Mouse (Mus musculus) testis, adult 2 months (tissue): ENCODE measurements around the gene Nacad. TPM values are rescaled to one million over a fixed set of nuclear protein-coding genes. Genes with fewer than 3 reads are reported as not detected.

Experiments
- H3K27ac ChIP-seq: fragments of 200-500 bp; 2 replicates; pipeline ENCODE4 v1.5.1; 2012; ENCODE audit warnings: low read depth, low read length; ENCODE audit not compliant: control insufficient read depth, insufficient read depth
- H3K27me3 ChIP-seq: fragments of 200-500 bp; 2 replicates; pipeline ENCODE4 v1.6.1; 2012; ENCODE audit warnings: mild to moderate bottlenecking, low read length, moderate library complexity; ENCODE audit not compliant: control insufficient read depth, insufficient read depth
- H3K36me3 ChIP-seq: fragments of 200-500 bp; 2 replicates; pipeline ENCODE4 v1.6.1; 2012; ENCODE audit warnings: mild to moderate bottlenecking, low read length; ENCODE audit not compliant: control insufficient read depth, insufficient read depth
- H3K4me1 ChIP-seq: fragments of 200-500 bp; 2 replicates; pipeline ENCODE4 v1.6.1; 2012; ENCODE audit warnings: low read length; ENCODE audit not compliant: control insufficient read depth, insufficient read depth
- H3K4me3 ChIP-seq: fragments of 200-500 bp; 2 replicates; pipeline ENCODE4 v1.5.1; 2012; ENCODE audit warnings: low read depth, mild to moderate bottlenecking, low read length, moderate library complexity, mixed read lengths; ENCODE audit not compliant: control insufficient read depth
- CTCF ChIP-seq: fragments of 200-500 bp; IDR thresholded peaks from 2 replicates; pipeline ENCODE4 v1.5.1; 2012; ENCODE audit warnings: low read depth, mild to moderate bottlenecking, inconsistent platforms, low read length, moderate library complexity; ENCODE audit not compliant: control insufficient read depth, insufficient read depth, insufficient replicate concordance
- POLR2A ChIP-seq: fragments of 200-500 bp; IDR thresholded peaks from 2 replicates; pipeline ENCODE4 v1.6.1; 2012; ENCODE audit warnings: low read depth, mild to moderate bottlenecking, inconsistent platforms, low read length, moderate library complexity; ENCODE audit not compliant: control insufficient read depth
- polyA plus RNA-seq: library from polyadenylated mRNA; depleted of rRNA; stranded (reverse); fragments of >200 nt; gene quantifications from 2 replicates; pipeline ENCODE4 v1.2.3, GENCODE M21; 2012

The Nacad gene
- polyA plus RNA-seq, 1 experiment, result 1.4 TPM

- Histone ChIP-seq H3K4me1 (peaks cover 19% of the 10 kb centered on the region), H3K36me3 (no peaks in the 10 kb centered on the region), H3K27me3 (no peaks in the 10 kb centered on the region), H3K27ac (no peak overlapping the region), H3K4me3 (no peak overlapping the region)
- TF ChIP-seq POLR2A (no peak), CTCF (no peak)
Measured at GRCm38 (mm10) chr11:6597523-6597922, 8.3 kb downstream of the Nacad start.

GRCm38 (mm10) chr11:6596616-6597015 is 9.2 kb downstream of the Nacad start:
- no peak for TF ChIP-seq CTCF
- no peak for TF ChIP-seq POLR2A
- no peaks in the 10 kb centered on the region for H3K27me3 ChIP-seq
- H3K4me3 ChIP-seq, result no peak overlapping the region
- no peaks in the 10 kb centered on the region for H3K36me3 ChIP-seq
- H3K27ac ChIP-seq, result no peak overlapping the region
- H3K4me1 ChIP-seq, result peaks cover 19% of the 10 kb centered on the region

- Histone ChIP-seq H3K4me1 (peaks cover 19% of the 10 kb centered on the region), H3K36me3 (no peaks in the 10 kb centered on the region), H3K4me3 (no peak overlapping the region), H3K27me3 (no peaks in the 10 kb centered on the region), H3K27ac (no peak overlapping the region)
- TF ChIP-seq CTCF (no peak), POLR2A (no peak)
Measured at GRCm38 (mm10) chr11:6596205-6596604, 9.6 kb downstream of the Nacad start.

- H3K4me3 ChIP-seq, result no peak overlapping the region
- no peak for TF ChIP-seq CTCF
- no peak for TF ChIP-seq POLR2A
- H3K36me3 ChIP-seq, result no peaks in the 10 kb centered on the region
- no peaks in the 10 kb centered on the region for H3K27me3 ChIP-seq
- no peak overlapping the region for H3K27ac ChIP-seq
- H3K4me1 ChIP-seq, result peaks cover 19% of the 10 kb centered on the region
Measured at GRCm38 (mm10) chr11:6595339-6595738, 10.5 kb downstream of the Nacad start.

- H3K27me3 ChIP-seq, result no peaks in the 10 kb centered on the region
- no peak overlapping the region for H3K4me3 ChIP-seq
- H3K4me1 ChIP-seq, result peaks cover 17% of the 10 kb centered on the region
- H3K27ac ChIP-seq, result no peak overlapping the region
- no peaks in the 10 kb centered on the region for H3K36me3 ChIP-seq
- TF ChIP-seq CTCF (no peak), POLR2A (no peak)
Measured at GRCm38 (mm10) chr11:6594845-6595244, 11.0 kb downstream of the Nacad start.

- Histone ChIP-seq H3K4me3 (no peak overlapping the region), H3K36me3 (no peaks in the 10 kb centered on the region), H3K27me3 (no peaks in the 10 kb centered on the region), H3K4me1 (peaks cover 5% of the 10 kb centered on the region), H3K27ac (no peak overlapping the region)
- no peak for TF ChIP-seq CTCF
- TF ChIP-seq POLR2A, result no peak
Measured at GRCm38 (mm10) chr11:6593406-6593805, 12.4 kb downstream of the Nacad start.

GRCm38 (mm10) chr11:6590933-6591675 is 14.7 kb downstream of the Nacad start:
- Histone ChIP-seq H3K4me3 (no peak overlapping the region), H3K4me1 (no peaks in the 10 kb centered on the region), H3K27ac (no peak overlapping the region), H3K27me3 (no peaks in the 10 kb centered on the region), H3K36me3 (no peaks in the 10 kb centered on the region)
- TF ChIP-seq POLR2A (no peak), CTCF (no peak)

GRCm38 (mm10) chr11:6589838-6590237 is 16.0 kb downstream of the Nacad start:
- Histone ChIP-seq H3K27me3 (no peaks in the 10 kb centered on the region), H3K4me1 (no peaks in the 10 kb centered on the region), H3K4me3 (no peak overlapping the region), H3K27ac (no peak overlapping the region), H3K36me3 (no peaks in the 10 kb centered on the region)
- TF ChIP-seq CTCF (no peak), POLR2A (no peak)
